Mouse (Mus musculus) yolk sac, embryonic 10.5 days (tissue): ENCODE data around the gene Zmynd19.

Experiments
- DNase-seq: peaks from one replicate; pipeline ENCODE4 v3.0.0-alpha.2; 2017; ENCODE audit warnings: low spot score

Gene Zmynd19

DNA sequence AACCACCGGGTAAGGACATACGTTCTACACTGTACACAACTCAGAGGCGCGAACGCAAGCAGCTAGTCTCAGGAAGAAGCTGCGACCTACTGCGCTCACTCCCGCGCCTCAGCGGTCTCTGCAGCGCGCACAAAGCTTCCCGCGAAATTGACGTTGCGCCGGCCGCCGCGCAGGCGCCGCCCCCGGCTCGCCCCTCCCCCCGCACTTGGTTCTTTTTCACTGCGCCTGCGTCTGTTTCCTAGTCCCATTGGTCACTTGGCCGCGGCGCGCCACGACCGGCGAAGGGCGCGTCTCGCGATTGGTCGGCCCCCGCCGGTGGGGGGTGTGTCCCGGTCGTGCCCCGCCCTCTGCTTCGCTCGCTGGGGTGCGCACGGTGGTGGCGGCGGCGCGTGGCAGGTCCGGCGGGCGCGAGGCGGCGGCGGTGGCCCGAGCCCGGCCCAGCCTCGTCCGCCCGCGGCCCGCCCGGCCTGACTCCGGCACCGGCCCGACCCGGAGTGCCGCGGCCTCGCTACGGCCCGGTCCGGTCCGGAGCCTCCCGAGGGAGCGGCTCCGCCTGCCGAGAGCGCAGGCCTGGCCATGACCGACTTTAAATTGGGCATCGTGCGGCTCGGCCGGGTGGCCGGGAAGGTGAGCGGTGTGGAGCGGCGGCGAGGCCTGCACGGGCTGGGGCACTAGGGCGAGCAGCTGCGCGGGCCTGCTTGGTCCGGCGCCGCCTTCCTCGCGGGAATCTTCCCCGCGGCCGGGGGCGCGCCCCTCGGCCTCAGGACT lies at the start of gene Zmynd19:
Gene Zmynd19, plus strand, starts transcription at position 372 of the 768 bp plus-strand sequence.
- DNase-seq, result peak; percentile 96

DNA sequence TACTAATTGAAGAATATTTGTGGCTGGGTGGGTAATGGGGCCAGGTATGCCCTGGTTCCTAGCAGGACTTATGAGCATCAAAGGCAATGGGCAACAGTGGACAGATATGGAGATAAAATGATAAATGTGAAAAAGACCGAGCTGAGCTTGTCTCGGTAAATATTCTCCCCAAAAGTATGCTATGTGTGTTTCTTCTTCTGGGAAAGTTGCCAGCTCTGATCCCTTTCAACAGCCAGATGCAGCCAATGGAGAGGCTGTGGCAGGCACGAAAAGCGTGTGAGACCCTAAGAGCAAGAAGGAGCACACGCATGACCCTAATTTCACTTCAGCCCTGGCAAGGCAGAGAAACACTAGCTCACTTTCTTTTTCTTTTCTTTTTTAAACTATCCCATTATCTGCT lies 48.5 kb upstream of the Zmynd19 start:
- DNase-seq, result no peak

GRCm38 (mm10) chr2:24902999-24903398 lies 46.6 kb upstream of the Zmynd19 start:
- no peak for DNase-seq

DNA sequence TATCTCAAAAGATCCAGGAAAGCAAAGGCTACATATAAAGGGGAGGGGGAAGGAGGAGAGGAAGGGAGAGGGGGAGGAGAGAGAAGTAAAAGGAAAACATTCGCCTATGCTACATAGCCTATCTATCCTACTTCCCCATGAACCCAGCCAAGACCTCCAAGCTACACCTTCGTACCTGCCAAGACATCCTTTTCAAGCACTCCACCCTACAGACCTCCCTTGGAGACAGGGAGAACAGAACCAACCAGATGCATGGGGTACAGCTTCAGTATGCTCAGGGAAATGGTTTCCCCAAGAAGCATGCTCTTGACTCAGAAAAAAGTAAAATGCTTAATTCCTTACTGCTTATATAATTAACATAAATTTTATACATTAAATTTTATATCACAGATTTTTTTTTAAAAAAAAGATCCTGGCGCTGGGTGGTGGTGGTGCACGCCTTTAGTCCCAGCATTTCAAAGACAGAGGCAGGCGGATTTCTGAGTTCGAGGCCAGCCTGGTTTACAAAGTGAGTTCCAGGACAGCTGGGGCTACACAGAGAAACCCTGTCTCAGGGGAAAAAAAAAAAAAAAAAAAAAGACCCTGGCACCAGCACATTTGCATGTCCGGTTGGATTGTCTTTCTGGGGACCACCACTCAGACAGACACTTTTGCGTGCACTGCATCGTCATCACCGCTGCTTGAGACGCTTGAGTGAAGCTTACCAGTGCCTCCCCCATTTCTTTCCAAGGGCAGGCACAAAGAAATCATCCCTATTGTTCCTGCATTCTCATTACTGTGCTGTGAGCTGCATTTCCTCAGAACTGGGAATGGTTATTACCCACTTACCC lies 44.6 kb upstream of the Zmynd19 start:
- DNase-seq, result no peak

DNA sequence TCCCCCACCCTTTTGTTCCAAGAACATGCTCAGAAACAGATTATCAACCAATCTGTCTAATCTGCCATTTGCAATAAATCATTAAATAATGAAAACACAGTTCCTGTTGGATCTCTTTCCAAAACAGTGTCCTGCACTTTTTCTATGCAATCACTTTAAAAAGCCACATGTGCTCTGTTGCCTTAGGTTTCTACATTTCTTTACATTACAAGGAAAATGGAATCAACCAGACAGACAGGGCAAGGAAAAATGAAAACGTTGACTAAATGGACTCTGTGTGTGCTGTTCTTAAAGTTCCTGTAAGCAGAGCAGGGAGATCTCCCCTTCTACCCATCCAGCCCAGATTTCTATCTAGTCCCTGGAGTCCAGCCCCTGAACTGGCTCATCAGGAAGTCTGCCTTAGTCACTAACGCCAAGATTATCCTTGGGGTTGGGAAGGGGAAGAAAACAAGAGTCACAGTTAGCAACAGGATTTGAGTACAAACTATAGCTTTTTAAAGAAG lies 43.9 kb upstream of the Zmynd19 start:
- no peak for DNase-seq

- no peak for DNase-seq
Observed at GRCm38 (mm10) chr2:24910481-24910880, 39.1 kb upstream of the Zmynd19 start.

DNA sequence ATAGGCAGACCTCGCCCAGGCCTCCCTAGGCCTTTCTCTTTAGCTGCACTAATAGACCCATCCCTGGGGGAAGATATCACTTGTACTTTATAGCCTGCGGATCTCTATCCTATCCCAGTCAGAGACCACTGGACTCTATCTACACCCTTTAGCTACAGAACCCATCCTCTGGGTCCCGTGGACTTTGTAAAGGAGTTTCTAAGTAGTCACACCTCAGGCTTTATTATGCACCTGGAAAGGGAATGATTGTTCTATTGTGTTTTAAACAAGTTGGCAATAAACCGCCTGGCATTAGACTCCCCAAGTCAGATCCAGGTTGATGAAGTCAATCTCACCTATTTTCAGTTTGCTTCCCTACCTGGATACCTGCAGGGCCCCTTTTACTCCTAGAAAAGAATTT lies 37.4 kb upstream of the Zmynd19 start:
- no peak for DNase-seq

DNA sequence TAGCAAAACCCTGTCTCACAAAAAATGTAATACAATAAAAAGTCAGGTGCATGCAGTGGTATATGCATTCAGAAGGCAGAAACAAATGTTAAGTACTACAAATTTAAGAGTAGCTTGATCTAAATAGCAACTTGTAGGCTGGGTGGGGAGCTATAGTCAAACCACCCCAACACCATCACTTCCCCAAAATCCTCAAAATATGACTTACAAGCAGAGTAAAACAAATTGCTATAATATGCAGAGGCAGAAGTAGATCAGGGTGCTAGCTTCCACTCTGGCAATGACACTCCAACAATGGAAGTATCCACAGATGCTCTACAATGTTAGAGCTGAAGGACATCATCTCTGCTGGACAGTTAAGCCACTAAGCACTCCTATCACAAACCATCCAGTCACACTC lies 37.0 kb upstream of the Zmynd19 start:
- DNase-seq, result no peak

DNA sequence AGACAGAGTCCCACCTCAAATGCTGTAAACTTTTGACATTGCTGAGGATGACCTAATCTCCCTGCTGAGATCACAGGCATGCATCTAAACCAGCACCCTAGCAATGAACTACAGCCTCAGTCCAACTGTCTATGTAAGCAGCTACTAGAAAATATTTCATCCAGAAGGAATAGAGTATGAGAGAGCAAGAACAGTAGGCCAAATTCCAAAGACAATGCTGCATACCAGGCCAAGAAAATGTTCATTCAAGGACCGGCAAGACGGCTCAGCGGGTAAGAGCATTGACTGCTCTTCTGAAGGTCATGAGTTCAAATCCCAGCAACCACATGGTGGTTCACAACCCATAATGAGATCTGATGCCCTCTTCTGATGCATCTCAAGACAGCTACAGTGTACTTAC lies 34.8 kb upstream of the Zmynd19 start:
- DNase-seq, result no peak

DNA sequence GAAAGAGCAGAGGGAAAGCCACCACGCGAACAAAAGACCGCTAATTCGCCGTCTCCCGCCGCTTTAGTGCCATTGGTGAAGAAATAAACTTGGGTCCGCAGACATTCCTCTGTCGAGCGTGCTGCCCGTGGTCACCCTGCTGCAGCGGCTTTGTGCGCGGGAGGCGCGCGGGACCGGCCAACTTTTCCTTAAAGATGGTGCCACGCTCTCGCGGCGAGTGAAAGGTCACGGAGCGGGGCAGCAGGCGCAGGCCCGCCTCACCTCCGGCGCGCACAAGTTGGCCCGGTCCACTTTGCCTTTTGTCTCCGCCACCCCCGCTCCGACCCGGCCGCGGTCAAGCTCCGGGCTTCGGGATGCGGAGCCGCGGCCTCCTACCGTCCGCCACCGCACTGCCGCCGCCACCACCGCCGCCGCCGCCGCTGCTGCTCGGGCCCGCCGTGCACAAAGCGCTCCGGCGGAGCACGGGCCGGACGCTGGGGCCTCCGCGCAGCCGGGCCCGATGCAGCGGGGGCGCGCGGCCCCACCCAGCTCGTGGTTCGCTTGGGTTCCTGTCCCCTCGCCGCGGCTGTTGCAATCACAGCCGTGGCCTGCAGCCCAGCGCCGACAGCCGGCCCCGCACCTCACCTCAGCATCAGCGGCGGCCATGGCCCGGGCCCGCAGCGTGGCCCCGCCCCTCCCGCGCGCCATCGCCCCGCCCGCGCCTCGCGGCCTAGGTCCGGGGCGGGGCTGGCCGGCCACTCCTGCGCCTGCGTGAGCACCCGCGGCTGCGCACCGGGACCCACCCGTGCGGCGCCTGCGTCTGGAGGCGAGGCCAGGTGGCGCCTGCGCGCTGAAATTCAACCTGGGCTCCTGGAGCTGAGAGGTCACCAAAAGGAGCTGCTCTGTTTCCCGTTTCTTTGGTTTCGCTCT lies 30.4 kb upstream of the Zmynd19 start, which contains the start of gene Ehmt1:
Gene Ehmt1, minus strand, starts transcription at position 685 of the 909 bp plus-strand sequence.
- peak; percentile 89 for DNase-seq

- no peak for DNase-seq
Observed at GRCm38 (mm10) chr2:24919839-24920175, 29.8 kb upstream of the Zmynd19 start.

GRCm38 (mm10) chr2:24923561-24923960 lies 26.0 kb upstream of the Zmynd19 start:
- no peak for DNase-seq

- no peak for DNase-seq
Observed at GRCm38 (mm10) chr2:24925284-24925683, 24.3 kb upstream of the Zmynd19 start.

- DNase-seq, result no peak
Observed at GRCm38 (mm10) chr2:24926345-24926964, 23.1 kb upstream of the Zmynd19 start.

GRCm38 (mm10) chr2:24926965-24927358 lies 22.6 kb upstream of the Zmynd19 start:
- no peak for DNase-seq

DNA sequence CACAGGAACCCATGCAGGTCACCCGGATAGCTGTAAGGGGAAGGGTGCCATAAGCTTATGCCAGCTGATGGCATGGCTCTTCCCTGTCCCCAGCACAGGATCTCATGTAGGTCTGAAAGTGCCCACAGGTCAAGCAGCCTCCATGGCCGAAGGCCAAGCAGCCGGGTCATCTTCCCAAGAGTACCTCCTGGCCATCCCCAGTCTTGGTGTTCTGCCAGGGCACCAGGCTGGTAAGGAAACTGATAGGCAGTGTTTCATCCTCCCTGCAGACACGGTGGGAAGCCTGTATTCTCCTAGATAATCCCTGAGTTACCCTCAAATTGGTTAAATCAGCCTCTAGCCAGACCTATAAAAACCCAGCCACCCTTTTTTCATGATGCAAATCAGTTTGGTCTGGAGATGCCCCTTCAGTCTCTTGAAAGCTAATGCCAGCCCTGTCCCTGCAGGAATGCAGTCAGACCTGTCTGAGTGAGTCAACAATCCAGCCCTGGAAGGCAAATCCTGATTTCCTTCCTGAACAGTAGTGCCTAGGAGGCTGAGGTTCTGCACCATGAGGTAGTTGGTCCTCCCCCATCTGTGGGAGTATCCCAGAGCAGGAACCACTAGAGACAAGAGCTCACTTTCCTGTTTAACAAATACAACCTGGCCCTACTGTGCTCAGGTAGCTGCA lies 21.6 kb upstream of the Zmynd19 start:
- DNase-seq, result no peak

DNA sequence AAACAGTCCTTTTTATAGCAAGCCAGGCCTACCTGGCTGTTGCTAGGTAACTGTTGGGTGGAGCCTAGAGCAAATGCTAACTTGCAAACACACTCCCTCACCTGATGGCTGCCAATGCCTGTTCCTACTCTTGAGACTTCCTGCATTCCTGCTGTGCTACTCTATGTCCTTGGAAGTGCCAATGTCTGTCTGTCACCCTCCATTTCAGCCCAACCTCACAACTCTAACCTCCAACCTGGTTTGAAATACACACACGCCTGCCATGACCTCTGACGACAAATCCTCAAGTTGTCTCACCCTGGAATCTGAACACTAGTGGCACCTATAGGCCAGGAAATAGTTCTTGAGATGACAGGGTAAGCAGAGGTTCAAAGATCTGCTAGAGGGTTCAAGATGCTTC lies 20.5 kb upstream of the Zmynd19 start:
- DNase-seq, result no peak

DNA sequence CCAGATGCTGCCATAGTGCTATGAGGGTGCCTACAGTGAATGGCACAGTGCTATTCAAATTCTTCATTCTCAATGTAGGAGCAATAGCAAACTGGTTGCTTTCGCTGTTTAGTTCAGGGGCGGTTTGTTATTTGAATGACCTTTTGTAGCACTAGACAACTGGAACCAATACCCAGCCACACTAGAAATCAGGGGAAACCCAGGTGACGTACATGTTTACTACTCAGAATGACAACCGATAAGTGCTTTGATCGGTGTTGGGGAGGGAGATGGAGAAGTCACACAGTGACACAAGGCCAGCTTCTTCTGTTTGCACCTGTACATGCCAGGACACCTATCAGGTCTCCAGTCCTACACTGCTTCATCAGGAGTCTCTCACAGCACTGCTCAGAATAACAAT lies 20.0 kb upstream of the Zmynd19 start:
- no peak for DNase-seq

DNA sequence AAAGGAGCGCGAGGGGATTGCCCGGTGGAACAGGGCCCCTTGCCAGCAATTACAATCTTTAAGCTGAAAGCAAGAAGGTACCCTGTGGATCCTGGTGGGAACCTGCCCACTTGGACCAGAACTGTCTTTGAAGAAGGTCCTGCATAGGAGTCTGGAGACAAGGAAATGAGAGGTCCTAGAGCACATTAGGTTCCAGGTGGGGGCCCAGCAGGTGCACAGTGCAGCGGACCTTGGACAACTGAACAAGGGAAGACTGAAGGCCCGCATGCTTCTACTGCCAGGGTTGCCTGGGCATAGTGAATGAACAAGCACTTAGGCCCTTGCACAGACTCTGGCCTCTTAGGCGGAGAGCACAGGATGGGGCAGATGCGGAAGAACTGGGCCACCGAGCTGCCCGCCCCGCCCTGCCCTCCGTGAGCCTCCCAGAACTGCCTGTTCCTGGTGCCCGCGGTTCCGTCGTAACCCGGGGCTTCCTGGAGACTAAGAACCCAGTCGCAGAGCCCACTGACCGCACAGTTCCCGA lies 15.1 kb upstream of the Zmynd19 start:
- DNase-seq, result no peak

GRCm38 (mm10) chr2:24935057-24935796 lies 14.4 kb upstream of the Zmynd19 start, which contains the start of gene Arrdc1:
TSS of gene Arrdc1 (minus strand) at chr2:24935252.
- peak; percentile 98 for DNase-seq
